Mouse (Mus musculus): ENCODE results near the gene Hist1h3g. TPM values are rescaled to one million over a fixed set of nuclear protein-coding genes. Genes with fewer than 3 reads are reported as not detected.

Hist1h3g gene
- total and polyA plus RNA-seq, 3 experiments, result 5.2 to 441 TPM; not detected in 1

DNA sequence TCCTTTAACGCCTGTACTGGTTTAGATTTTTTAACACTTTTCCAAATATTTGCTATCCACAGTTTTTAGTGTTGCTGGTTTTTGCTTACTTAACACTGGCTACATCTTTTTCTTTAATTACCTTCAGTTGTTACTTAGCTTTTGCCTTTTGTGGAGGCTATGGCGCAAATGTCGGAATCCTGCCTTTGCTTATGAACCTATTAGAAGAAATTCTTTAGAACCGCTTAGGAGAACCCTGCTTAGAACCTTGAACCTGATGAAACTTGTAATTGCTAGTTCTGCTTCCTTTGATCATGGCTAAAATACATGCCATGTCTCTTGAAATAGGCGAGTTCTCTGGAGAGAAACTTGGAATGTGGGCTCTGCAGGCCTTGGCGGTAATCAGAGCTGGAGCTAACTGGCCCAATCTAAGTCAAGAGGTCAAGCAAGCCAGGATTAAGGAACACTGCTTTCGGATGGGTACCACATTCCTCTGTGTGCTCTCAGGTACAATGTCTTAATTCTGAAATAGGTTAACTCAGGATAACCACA, 41.2 kb downstream of the Hist1h3g start:
- DNase-seq (ENCODE audit: low read depth, low spot score), result peak; percentile 86
- Histone ChIP-seq H3K9me3 (replicated peaks; ENCODE audit: insufficient read depth, low read length) (no peaks in the 10 kb centered on the region), H3K4me3 (ENCODE audit: control insufficient read depth in 1 of 2, insufficient read depth in 1 of 2, low read depth in 2 of 2, low read length in 2 of 2) (peak overlapping the region; percentile 6 to 47), H3K27me3 (ENCODE audit: control insufficient read depth in 1 of 2, insufficient read depth in 2 of 2, low read length in 2 of 2) (no peaks in the 10 kb centered on the region), H3K4me1 (ENCODE audit: control insufficient read depth in 1 of 2, insufficient read depth in 2 of 2, low read length in 2 of 2) (peaks cover 0 to 2% of the 10 kb centered on the region in 2 experiments; a peak in 1 of 4 replicates), H3K27ac (ENCODE audit: control insufficient read depth, low read depth, low read length) (peak overlapping the region; percentile 86), H3K79me2 (ENCODE audit: control insufficient read depth, insufficient read depth, low read length, poor library complexity) (peaks cover 6% of the 10 kb centered on the region; the same call in 1 of the 2 replicates), H3K9ac (ENCODE audit: control insufficient read depth, low read depth, low read length, poor library complexity, severe bottlenecking) (peak overlapping the region; percentile 73), H3K36me3 (ENCODE audit: control insufficient read depth in 1 of 2, insufficient read depth in 2 of 2, low read length in 2 of 2) (peaks cover 0 to 31% of the 10 kb centered on the region in 2 experiments; a peak in 2 of 4 replicates)
- peak; percentile 52 to 81; a peak in 3 of 4 replicates for TF ChIP-seq POLR2A (IDR thresholded peaks at IDR 0.05; ENCODE audit: control insufficient read depth in 1 of 2, insufficient read depth in 1 of 2, low read depth in 1 of 2, low read length in 2 of 2, poor library complexity in 1 of 2)
- no peak for TF ChIP-seq SIN3A (IDR thresholded peaks at IDR 0.05; ENCODE audit: low read length)
- TF ChIP-seq ZC3H11A (IDR thresholded peaks at IDR 0.05; ENCODE audit: low read depth, low read length), result no peak
- TF ChIP-seq HCFC1 (IDR thresholded peaks at IDR 0.05; ENCODE audit: low read depth, low read length), result no peak
- no peak for TF ChIP-seq CHD2 (IDR thresholded peaks at IDR 0.05; ENCODE audit: low read length)
- TF ChIP-seq EP300 (IDR thresholded peaks at IDR 0.05; ENCODE audit: low read depth in 1 of 2, low read length in 2 of 2), result no peak

DNA sequence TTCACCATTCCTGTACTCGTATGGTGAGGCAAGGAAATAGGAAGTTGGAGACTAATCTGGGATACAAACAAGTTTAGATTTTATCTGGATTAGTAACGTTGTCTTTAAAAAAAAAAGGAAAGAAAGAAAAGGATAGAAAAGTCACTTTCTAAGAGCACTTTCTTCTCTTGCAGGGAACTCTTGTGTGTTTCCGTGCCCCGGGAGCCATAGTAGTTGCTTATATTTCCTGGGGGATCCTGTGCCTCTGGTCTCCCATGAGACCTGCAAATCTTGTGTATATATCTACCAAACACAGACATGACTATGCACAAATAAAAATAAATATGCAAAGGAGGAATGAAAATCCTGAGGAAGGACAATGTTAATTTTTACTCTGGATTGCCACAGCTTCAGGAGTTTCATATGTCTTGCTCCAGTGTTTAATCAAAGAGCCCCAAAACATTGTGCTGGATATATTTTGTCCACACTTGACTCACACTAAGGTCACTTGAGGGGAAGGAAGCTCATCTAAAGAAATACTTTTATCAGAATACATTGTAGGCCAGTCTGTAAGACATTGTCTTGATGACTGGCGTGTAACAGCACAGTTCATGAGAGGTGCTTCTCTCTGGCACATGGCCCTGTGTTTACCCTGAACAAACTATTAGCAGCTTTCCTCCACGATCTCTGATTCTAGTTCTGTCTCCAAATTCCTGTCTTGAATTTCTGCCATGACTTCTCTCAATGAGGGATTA, 41.9 kb downstream of the Hist1h3g start:
- Histone ChIP-seq H3K9ac (ENCODE audit: control insufficient read depth, low read depth, low read length, poor library complexity, severe bottlenecking) (peak overlapping the region; percentile 73), H3K4me1 (ENCODE audit: control insufficient read depth in 1 of 2, insufficient read depth in 2 of 2, low read length in 2 of 2) (peaks cover 0 to 2% of the 10 kb centered on the region in 2 experiments; a peak in 1 of 4 replicates), H3K4me3 (ENCODE audit: control insufficient read depth in 1 of 2, insufficient read depth in 1 of 2, low read depth in 2 of 2, low read length in 2 of 2) (peak overlapping the region; percentile 6 to 47), H3K27me3 (ENCODE audit: control insufficient read depth in 1 of 2, insufficient read depth in 2 of 2, low read length in 2 of 2) (no peaks in the 10 kb centered on the region), H3K27ac (ENCODE audit: control insufficient read depth, low read depth, low read length) (peak overlapping the region; percentile 86), H3K79me2 (ENCODE audit: control insufficient read depth, insufficient read depth, low read length, poor library complexity) (peaks cover 6% of the 10 kb centered on the region; the same call in 1 of the 2 replicates), H3K9me3 (replicated peaks; ENCODE audit: insufficient read depth, low read length) (no peaks in the 10 kb centered on the region), H3K36me3 (ENCODE audit: control insufficient read depth in 1 of 2, insufficient read depth in 2 of 2, low read length in 2 of 2) (peaks cover 0 to 32% of the 10 kb centered on the region in 2 experiments; a peak in 2 of 4 replicates)
- peak; percentile 75 for DNase-seq (ENCODE audit: low read depth, low spot score)
- TF ChIP-seq MAZ (IDR thresholded peaks at IDR 0.05; ENCODE audit: low read depth, low read length) (no peak), TBP (IDR thresholded peaks at IDR 0.05; ENCODE audit: low read depth, low read length) (0 out of 2 replicates have a peak, but pooled peaks have one; percentile 12)

DNA sequence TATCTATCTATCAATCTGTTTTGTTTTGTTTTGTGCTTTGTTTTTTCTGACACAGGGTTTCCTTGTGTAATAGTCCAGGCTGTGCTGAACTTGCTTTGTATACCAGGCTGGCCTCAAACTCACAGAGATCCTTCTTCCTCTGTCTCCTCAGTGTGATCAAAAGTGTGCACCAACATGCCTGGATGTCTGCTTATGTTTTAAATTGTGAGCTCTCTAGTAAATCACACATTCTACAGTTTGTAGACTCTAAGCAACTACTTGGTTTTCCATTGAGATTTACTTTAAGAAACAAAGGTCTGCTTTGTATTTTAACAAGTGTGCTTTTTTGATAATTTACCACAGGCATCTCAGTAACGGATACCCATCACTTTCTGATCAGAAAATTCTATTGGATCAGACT, 42.6 kb downstream of the Hist1h3g start:
- peak overlapping the region; percentile 46 for H3K9ac ChIP-seq (ENCODE audit: control insufficient read depth, low read depth, low read length, poor library complexity, severe bottlenecking)
- H3K27me3 ChIP-seq (ENCODE audit: control insufficient read depth in 1 of 2, insufficient read depth in 2 of 2, low read length in 2 of 2), result no peaks in the 10 kb centered on the region
- peak overlapping the region; percentile 64 for H3K27ac ChIP-seq (ENCODE audit: control insufficient read depth, low read depth, low read length)
- H3K36me3 ChIP-seq (ENCODE audit: control insufficient read depth in 1 of 2, insufficient read depth in 2 of 2, low read length in 2 of 2), result peaks cover 0 to 35% of the 10 kb centered on the region in 2 experiments; a peak in 2 of 4 replicates
- H3K4me1 ChIP-seq (ENCODE audit: control insufficient read depth in 1 of 2, insufficient read depth in 2 of 2, low read length in 2 of 2), result peaks cover 0 to 4% of the 10 kb centered on the region in 2 experiments; a peak in 1 of 4 replicates
- H3K9me3 ChIP-seq (replicated peaks; ENCODE audit: insufficient read depth, low read length), result no peaks in the 10 kb centered on the region
- H3K79me2 ChIP-seq (ENCODE audit: control insufficient read depth, insufficient read depth, low read length, poor library complexity), result peaks cover 6% of the 10 kb centered on the region; the same call in 1 of the 2 replicates
- peak; percentile 52 for DNase-seq (ENCODE audit: low read depth, low spot score)
- TF ChIP-seq GABPA (IDR thresholded peaks at IDR 0.05; ENCODE audit: low read depth, low read length), result no peak
- TF ChIP-seq JUND (IDR thresholded peaks at IDR 0.05; ENCODE audit: low read depth, low read length), result no peak
- no peak for TF ChIP-seq MAZ (IDR thresholded peaks at IDR 0.05; ENCODE audit: low read depth, low read length)
- no peak for TF ChIP-seq HCFC1 (IDR thresholded peaks at IDR 0.05; ENCODE audit: low read depth, low read length)
- no peak for TF ChIP-seq MEF2A (IDR thresholded peaks at IDR 0.05; ENCODE audit: extremely low read depth, insufficient replicate concordance, low read depth, low read length, poor library complexity, severe bottlenecking)
- TF ChIP-seq TAL1 (IDR thresholded peaks at IDR 0.05; ENCODE audit: low read length), result no peak
- no peak for TF ChIP-seq POLR2AphosphoS5 (IDR thresholded peaks at IDR 0.05; ENCODE audit: borderline replicate concordance, low read depth, low read length)
- no peak overlapping the region for H3K4me3 ChIP-seq (ENCODE audit: control insufficient read depth in 1 of 2, insufficient read depth in 1 of 2, low read depth in 2 of 2, low read length in 2 of 2)

Measured in MEL (cell line).